Mouse (Mus musculus) liver, embryonic 14.5 days (tissue): ENCODE data around the gene Olfr976.
"Not testable (repeated sequence)": the region's sequence is repeated elsewhere in the genome, so short reads cannot be mapped to it uniquely, and the experiment has no call there.

Experiments
- CTCF ChIP-seq: IDR thresholded peaks from 2 replicates; pipeline ENCODE4 v1.5.1; 2016; ENCODE audit warnings: antibody characterized with exemption, low read depth, control low read depth
- EP300 ChIP-seq: IDR thresholded peaks from 2 replicates; pipeline ENCODE4 v1.6.1; 2016; ENCODE audit warnings: antibody characterized with exemption, low read depth

GRCm38 (mm10) chr9:39961033-39961432 is at the start of gene Olfr976:
- TF ChIP-seq CTCF, EP300: not testable (repeated sequence)
